Mouse (Mus musculus) CH12F3 (cell line): ENCODE results near the gene Gfi1b.

Experiments
- in situ Hi-C: fragments of 300-500 bp; cut with MboI; formaldehyde crosslinking; loops from 2 replicates; pipeline ENCODE4 v1.14.3; 2020; ENCODE audit warnings: low sequenced_read_pairs

The Gfi1b gene

GRCm38 (mm10) chr2:28624870-28625269 is 3.1 kb upstream of the Gfi1b start:
- in situ Hi-C loops = no loop called here

GRCm38 (mm10) chr2:28622521-28623124 is 841 bp upstream of the Gfi1b start:
- in situ Hi-C loops = no loop called here

GRCm38 (mm10) chr2:28621111-28621510 is 671 bp downstream of the Gfi1b start:
- in situ Hi-C loops = no loop called here

- in situ Hi-C loops = no loop called here
These were observed 1.3 kb downstream of the Gfi1b start for GRCm38 (mm10) chr2:28620522-28620921.

GRCm38 (mm10) chr2:28619369-28619768 is 2.4 kb downstream of the Gfi1b start:
- in situ Hi-C loops = no loop called here

- in situ Hi-C loops = no loop called here
These were observed 2.9 kb downstream of the Gfi1b start for GRCm38 (mm10) chr2:28618777-28619336.

- in situ Hi-C loops = no loop called here
These were observed 4.0 kb downstream of the Gfi1b start for GRCm38 (mm10) chr2:28617498-28618486.

GRCm38 (mm10) chr2:28616874-28617273 is 4.9 kb downstream of the Gfi1b start:
- in situ Hi-C loops = no loop called here

GRCm38 (mm10) chr2:28616358-28616757 is 5.4 kb downstream of the Gfi1b start:
- in situ Hi-C loops = no loop called here

- in situ Hi-C loops = no loop called here
These were observed 8.2 kb downstream of the Gfi1b start for GRCm38 (mm10) chr2:28613599-28613998.

- in situ Hi-C loops = no loop called here
These were observed 9.2 kb downstream of the Gfi1b start for GRCm38 (mm10) chr2:28612436-28613063.

GRCm38 (mm10) chr2:28611407-28611787 is 10.4 kb downstream of the Gfi1b start:
- in situ Hi-C loops = no loop called here

GRCm38 (mm10) chr2:28610716-28611406 is 10.9 kb downstream of the Gfi1b start:
- in situ Hi-C loops = no loop called here

GRCm38 (mm10) chr2:28609851-28610250 is 11.9 kb downstream of the Gfi1b start:
- in situ Hi-C loops = no loop called here

- in situ Hi-C loops = no loop called here
These were observed 14.2 kb downstream of the Gfi1b start for GRCm38 (mm10) chr2:28607341-28608165.

- in situ Hi-C loops = no loop called here
These were observed 15.0 kb downstream of the Gfi1b start for GRCm38 (mm10) chr2:28606601-28607340.

- in situ Hi-C loops = no loop called here
These were observed 15.8 kb downstream of the Gfi1b start for GRCm38 (mm10) chr2:28605789-28606541.

GRCm38 (mm10) chr2:28603542-28603941 is 18.2 kb downstream of the Gfi1b start:
- in situ Hi-C loops = no loop called here
